16 mouse cellular contexts compared by ENCODE assay signal in genomic region chr3:14888549-14888948, GRCm38 (mm10). TPM values are rescaled to one million over a fixed set of nuclear protein-coding genes. Genes with fewer than 3 reads are reported as not detected.
A peak's percentile ranks its signal among the peaks of the same experiment; 100 is the strongest.
DNase-seq lines count a peak whose midpoint lies in the region; ATAC-seq and TF ChIP-seq lines count a peak whose summit lies in the region.
"Had no signal": no experiment of that assay in that cellular context is flagged by ENCODE, and none has a peak within 500 bp of the region (broad histone marks: within the 10 kb centered on the region; RNA-seq: fewer than 3 reads in every experiment).

No protein-coding gene starts in this region.

- no peaks in the 10 kb centered on the region for H3K27me3 ChIP-seq in hindbrain, postnatal 0 days (ENCODE audit: insufficient read depth, low read length)
- H3K27me3 ChIP-seq in hindbrain, embryonic 16.5 days (replicated peaks; ENCODE audit: control insufficient read depth, insufficient read depth, low read length): no peaks in the 10 kb centered on the region
- no peaks in the 10 kb centered on the region for H3K27me3 ChIP-seq in megakaryocyte, embryonic 14.5 days (replicated peaks)
- H3K27me3 ChIP-seq in liver, embryonic 13.5 days: no peaks in the 10 kb centered on the region

- H3K27ac ChIP-seq in hindbrain, postnatal 0 days: no peak overlapping the region
- H3K27ac ChIP-seq in hindbrain, embryonic 16.5 days (ENCODE audit: low read depth, low read length): no peak overlapping the region
- H3K27ac ChIP-seq in liver, embryonic 13.5 days: peak overlapping the region; percentile 99
- H3K27ac ChIP-seq: intestine, embryonic 15.5 days; limb, embryonic 15.5 days; midbrain, embryonic 12.5 days had no signal

- DNase-seq in hindbrain, postnatal 0 days (ENCODE audit: low spot score): no peak
- no peak for DNase-seq in liver, embryonic 13.5 days
- no peak for DNase-seq in spleen, adult 18-20 months
- DNase-seq in cerebellum, adult 9-10 months: no peak
- DNase-seq: adrenal gland, postnatal 14 days; cerebellum, adult 11-12 months; embryo, embryonic 11 days; gastrocnemius, postnatal 10 days; kidney, postnatal 4 days had no signal

- WGBS in hindbrain, postnatal 0 days: 51% methylated on average over 2 of the region's 2 CpGs
- 38% methylated on average over 2 of the region's 2 CpGs for WGBS in hindbrain, embryonic 16.5 days
- WGBS in liver, embryonic 13.5 days (ENCODE audit: insufficient replicate concordance): 54% methylated on average over 2 of the region's 2 CpGs

- H3K9me3 ChIP-seq in hindbrain, postnatal 0 days (ENCODE audit: low read length): no peaks in the 10 kb centered on the region
- H3K9me3 ChIP-seq in hindbrain, embryonic 16.5 days (ENCODE audit: control insufficient read depth, low read length): no peaks in the 10 kb centered on the region
- no peaks in the 10 kb centered on the region for H3K9me3 ChIP-seq in megakaryocyte, embryonic 14.5 days
- H3K9me3 ChIP-seq in liver, embryonic 13.5 days (replicated peaks): no peaks in the 10 kb centered on the region
- H3K9me3 ChIP-seq: forebrain, embryonic 10.5 days; intestine, embryonic 15.5 days; limb, embryonic 15.5 days; midbrain, embryonic 12.5 days had no signal

- H3K9ac ChIP-seq in hindbrain, postnatal 0 days (replicated peaks; ENCODE audit: low read length): no peak overlapping the region
- no peak overlapping the region for H3K9ac ChIP-seq in hindbrain, embryonic 16.5 days (ENCODE audit: low read depth, low read length)
- H3K9ac ChIP-seq in liver, embryonic 13.5 days: peak overlapping the region; percentile 98
- H3K9ac ChIP-seq: intestine, embryonic 15.5 days; limb, embryonic 15.5 days; midbrain, embryonic 12.5 days had no signal

- H3K4me1 ChIP-seq in hindbrain, postnatal 0 days (ENCODE audit: insufficient read depth, low read length): no peaks in the 10 kb centered on the region
- H3K4me1 ChIP-seq in hindbrain, embryonic 16.5 days (ENCODE audit: control insufficient read depth, insufficient read depth, low read depth, low read length): no peaks in the 10 kb centered on the region; the same call in 1 of the 2 replicates
- H3K4me1 ChIP-seq in megakaryocyte, embryonic 14.5 days: peaks cover 62% of the 10 kb centered on the region
- peaks cover 36% of the 10 kb centered on the region for H3K4me1 ChIP-seq in liver, embryonic 13.5 days (replicated peaks)
- H3K4me1 ChIP-seq: intestine, embryonic 15.5 days; midbrain, embryonic 12.5 days had no signal

- no peaks in the 10 kb centered on the region for H3K36me3 ChIP-seq in hindbrain, postnatal 0 days (ENCODE audit: insufficient read depth, low read length)
- no peaks in the 10 kb centered on the region for H3K36me3 ChIP-seq in hindbrain, embryonic 16.5 days (ENCODE audit: control insufficient read depth, insufficient read depth, low read length)
- H3K36me3 ChIP-seq in megakaryocyte, embryonic 14.5 days (replicated peaks; ENCODE audit: low read length): peaks cover 17% of the 10 kb centered on the region
- peaks cover 53% of the 10 kb centered on the region for H3K36me3 ChIP-seq in liver, embryonic 13.5 days
- H3K36me3 ChIP-seq: forebrain, embryonic 10.5 days; intestine, embryonic 15.5 days; limb, embryonic 15.5 days; midbrain, embryonic 12.5 days had no signal

- no peak for ATAC-seq in hindbrain, postnatal 0 days
- ATAC-seq in hindbrain, embryonic 16.5 days: no peak
- no peak for ATAC-seq in megakaryocyte, adult 5-6 weeks (ENCODE audit: poor library complexity, severe bottlenecking)
- ATAC-seq in liver, embryonic 13.5 days (ENCODE audit: low read depth): no peak
- ATAC-seq: intestine, embryonic 15.5 days had no signal

- TF ChIP-seq CTCF in hindbrain, postnatal 0 days (IDR thresholded peaks at IDR 0.05; ENCODE audit: low read depth): no peak

- peak overlapping the region; percentile 84 for H3K4me2 ChIP-seq in hindbrain, postnatal 0 days (ENCODE audit: low read depth, low read length)
- H3K4me2 ChIP-seq in hindbrain, embryonic 16.5 days (ENCODE audit: low read length): no peak overlapping the region
- peak overlapping the region; percentile 79 for H3K4me2 ChIP-seq in liver, embryonic 13.5 days
- H3K4me2 ChIP-seq: intestine, embryonic 15.5 days; limb, embryonic 15.5 days; midbrain, embryonic 12.5 days had no signal

- no peak overlapping the region for H3K4me3 ChIP-seq in hindbrain, postnatal 0 days (ENCODE audit: low read length)
- H3K4me3 ChIP-seq in hindbrain, embryonic 16.5 days (ENCODE audit: low read length): no peak overlapping the region
- H3K4me3 ChIP-seq in megakaryocyte, embryonic 14.5 days (replicated peaks): peak overlapping the region; percentile 73
- H3K4me3 ChIP-seq in liver, embryonic 13.5 days (replicated peaks): peak overlapping the region; percentile 88
- H3K4me3 ChIP-seq: intestine, embryonic 15.5 days; limb, embryonic 15.5 days; midbrain, embryonic 12.5 days had no signal

RNA-seq across cellular contexts. Expression of gene Car2, which starts 2.5 kb away (rescaled TPM):
- total RNA-seq in hindbrain, postnatal 0 days (2014; rRNA removed): 79.6 and 124 TPM in 2 replicates
- polyA plus RNA-seq in hindbrain, postnatal 0 days (2015; fragmentation: Nextera tagmentation; extraction: Ambion mirVana): 89.4 and 102 TPM in 2 replicates
- polyA plus RNA-seq in hindbrain, embryonic 16.5 days (2015; fragmentation: Nextera tagmentation; extraction: Ambion mirVana): 52.2 and 65.5 TPM in 2 replicates
- polyA plus RNA-seq in megakaryocyte, embryonic 14.5 days (2012; ENCODE audit: insufficient read depth, low replicate concordance): 53.1 and 125 TPM in 2 replicates
- 31.5 and 53.6 TPM in 2 replicates for total RNA-seq in megakaryocyte, adult 5-6 weeks (2015)
- total RNA-seq in megakaryocyte, adult 5-6 weeks (2017): 25.5 and 51.5 TPM in 2 replicates
- 2,501 and 2,750 TPM in 2 replicates for polyA plus RNA-seq in liver, embryonic 13.5 days (2015; fragmentation: Nextera tagmentation; extraction: Ambion mirVana)

RNA-seq across cellular contexts. Expression of gene Car3, which starts 25.2 kb away (rescaled TPM):
- total RNA-seq in hindbrain, postnatal 0 days (2014; rRNA removed): 0.99 and 5.4 TPM in 2 replicates
- 3.2 and 3.9 TPM in 2 replicates for polyA plus RNA-seq in hindbrain, postnatal 0 days (2015; fragmentation: Nextera tagmentation; extraction: Ambion mirVana)
- 3.3 and 14.8 TPM in 2 replicates for polyA plus RNA-seq in hindbrain, embryonic 16.5 days (2015; fragmentation: Nextera tagmentation; extraction: Ambion mirVana)
- polyA plus RNA-seq in megakaryocyte, embryonic 14.5 days (2012; ENCODE audit: insufficient read depth, low replicate concordance): not detected in 2 replicates
- 0.64 TPM in 1 of 2 replicates, not detected in the other for total RNA-seq in megakaryocyte, adult 5-6 weeks (2015)
- total RNA-seq in megakaryocyte, adult 5-6 weeks (2017): 0.07 TPM in 1 of 2 replicates, not detected in the other
- 39.1 and 50.0 TPM in 2 replicates for polyA plus RNA-seq in liver, embryonic 13.5 days (2015; fragmentation: Nextera tagmentation; extraction: Ambion mirVana)

Comparison
In these comparisons a context has a peak if more than half of its experiments do, and no peak if none do; other contexts are left out.
1. H3K4me3 ChIP-seq: peak in megakaryocyte, embryonic 14.5 days (single experiment) and liver, embryonic 13.5 days (single experiment); none in hindbrain, postnatal 0 days (single experiment) and hindbrain, embryonic 16.5 days (single experiment).
2. RNA of gene Car2, which starts 2.5 kb away (polyA plus RNA-seq): 2,501 to 2,750 TPM in liver, embryonic 13.5 days; 89.4 to 102 TPM in hindbrain, postnatal 0 days, 52.2 to 65.5 TPM in hindbrain, embryonic 16.5 days and 53.1 to 125 TPM in megakaryocyte, embryonic 14.5 days; every median in the first group is over 10 times any median in the second.